Comparison of ENCODE assay signal across 8 mouse cellular contexts in the genomic region with DNA sequence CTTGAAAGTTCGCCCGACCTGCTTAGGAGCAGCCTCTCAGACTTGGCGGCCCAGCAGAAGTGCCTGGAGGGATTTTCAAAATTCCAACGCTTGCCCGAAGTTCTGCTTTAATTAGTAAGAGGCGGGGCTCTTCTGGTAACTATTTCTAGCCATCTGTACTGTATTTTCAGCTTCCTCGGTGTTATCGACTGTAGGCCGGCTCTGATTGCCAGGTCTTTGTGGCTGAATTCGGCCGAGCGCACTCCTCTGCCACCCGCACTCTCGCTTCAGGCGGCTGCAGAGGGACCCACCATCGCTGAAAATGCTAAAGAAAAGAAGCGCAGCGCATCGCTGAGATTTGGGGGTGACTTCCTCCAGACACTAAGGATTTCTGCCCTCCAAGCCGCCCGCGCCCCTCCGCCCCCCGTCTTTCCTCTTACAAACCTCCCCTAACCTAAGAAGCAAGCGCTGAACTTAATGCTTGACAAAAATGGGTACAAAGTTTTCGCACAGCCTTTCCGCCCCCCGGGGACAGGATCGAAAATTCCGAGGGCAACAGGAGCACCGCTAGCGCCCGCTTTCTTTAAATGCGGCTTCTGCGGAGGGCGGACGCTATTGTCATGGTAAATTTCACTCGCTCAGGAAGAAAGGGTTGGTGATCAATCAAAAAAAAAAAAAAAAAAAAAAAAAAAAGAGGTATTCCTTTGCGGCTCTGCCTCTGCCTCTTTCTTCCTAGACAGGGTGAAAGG. TPM values are rescaled to one million over a fixed set of nuclear protein-coding genes. Genes with fewer than 3 reads are reported as not detected.
DNase-seq lines count a peak whose midpoint lies in the region; ATAC-seq and TF ChIP-seq lines count a peak whose summit lies in the region.

No protein-coding gene starts in this region.

- H3K27ac ChIP-seq in forebrain, embryonic 14.5 days (ENCODE audit: low read depth, low read length): peak overlapping the region; percentile 87
- no peak overlapping the region for H3K27ac ChIP-seq in intestine, embryonic 14.5 days (ENCODE audit: low read depth)
- H3K27ac ChIP-seq in liver, postnatal 0 days (ENCODE audit: low read depth): peak overlapping the region; percentile 57; the same call in 1 of the 2 replicates
- H3K27ac ChIP-seq in olfactory bulb, adult 2 months (ENCODE audit: insufficient read depth, low read depth, low read length): no peak overlapping the region

- TF ChIP-seq CTCF in liver, postnatal 0 days (IDR thresholded peaks at IDR 0.05; ENCODE audit: low read depth): no peak
- no peak for TF ChIP-seq CTCF in olfactory bulb, adult 2 months (IDR thresholded peaks at IDR 0.05; ENCODE audit: insufficient read depth, low read depth, low read length)

- no peaks in the 10 kb centered on the region for H3K4me1 ChIP-seq in forebrain, embryonic 14.5 days (ENCODE audit: control insufficient read depth, insufficient read depth, low read length)
- H3K4me1 ChIP-seq in intestine, embryonic 14.5 days (replicated peaks; ENCODE audit: control insufficient read depth, insufficient read depth, low read length): peaks cover 6% of the 10 kb centered on the region; the same call in 1 of the 2 replicates
- H3K4me1 ChIP-seq in liver, postnatal 0 days (ENCODE audit: insufficient read depth): no peaks in the 10 kb centered on the region; the same call in 1 of the 2 replicates
- peaks cover 5% of the 10 kb centered on the region for H3K4me1 ChIP-seq in olfactory bulb, adult 2 months (ENCODE audit: control insufficient read depth, insufficient read depth, low read length)

- no peaks in the 10 kb centered on the region for H3K9me3 ChIP-seq in forebrain, embryonic 14.5 days (replicated peaks; ENCODE audit: control insufficient read depth, low read length)
- no peaks in the 10 kb centered on the region for H3K9me3 ChIP-seq in intestine, embryonic 14.5 days (ENCODE audit: control insufficient read depth, low read length)
- no peaks in the 10 kb centered on the region for H3K9me3 ChIP-seq in liver, postnatal 0 days (ENCODE audit: low read length)

- peak; percentile 15 for DNase-seq in right cerebral cortex, postnatal 4 days
- DNase-seq in right cerebral cortex, postnatal 25 days: no peak
- DNase-seq in forebrain, embryonic 14.5 days (ENCODE audit: low spot score): peak; percentile 87
- DNase-seq in intestine, embryonic 14.5 days (ENCODE audit: low spot score): peak; percentile 77
- DNase-seq in liver, postnatal 0 days: peak; percentile 17
- no peak for DNase-seq in left cerebral cortex, adult 9 months (ENCODE audit: low spot score in 2 of 2)
- DNase-seq in spleen, postnatal 14 days (ENCODE audit: low spot score in 2 of 2): no peak

- peak overlapping the region; percentile 59 for H3K4me3 ChIP-seq in forebrain, embryonic 14.5 days (ENCODE audit: low read depth, low read length)
- peak overlapping the region; percentile 39 for H3K4me3 ChIP-seq in intestine, embryonic 14.5 days (ENCODE audit: low read depth, low read length)
- peak overlapping the region; percentile 52 for H3K4me3 ChIP-seq in liver, postnatal 0 days (ENCODE audit: low read depth, low read length)
- peak overlapping the region; percentile 37 for H3K4me3 ChIP-seq in olfactory bulb, adult 2 months (ENCODE audit: insufficient read depth, low read depth, low read length)

- no peak for TF ChIP-seq EP300 in liver, postnatal 0 days (IDR thresholded peaks at IDR 0.05; ENCODE audit: low read depth)

- under 1% methylated on average over 39 of the region's 39 CpGs for WGBS in forebrain, embryonic 14.5 days
- WGBS in intestine, embryonic 14.5 days: 3% methylated on average over 39 of the region's 39 CpGs
- WGBS in liver, postnatal 0 days (ENCODE audit: insufficient replicate concordance): 4% methylated on average over 39 of the region's 39 CpGs
- 9% methylated on average over 39 of the region's 39 CpGs for WGBS in olfactory bulb, adult 2 months

- peak; percentile 80 for ATAC-seq in forebrain, embryonic 14.5 days
- no peak for ATAC-seq in intestine, embryonic 14.5 days (replicated peaks; ENCODE audit: low FRiP score, low TSS enrichment, low read depth)
- ATAC-seq in liver, postnatal 0 days: no peak

- H3K4me2 ChIP-seq in forebrain, embryonic 14.5 days (ENCODE audit: low read length): peak overlapping the region; percentile 93
- peak overlapping the region; percentile 93 for H3K4me2 ChIP-seq in intestine, embryonic 14.5 days (ENCODE audit: low read length)
- H3K4me2 ChIP-seq in liver, postnatal 0 days (ENCODE audit: low read depth, low read length): peak overlapping the region; percentile 79

- no peaks in the 10 kb centered on the region for H3K36me3 ChIP-seq in forebrain, embryonic 14.5 days (ENCODE audit: control insufficient read depth, insufficient read depth, low read length)
- H3K36me3 ChIP-seq in intestine, embryonic 14.5 days (ENCODE audit: control insufficient read depth, insufficient read depth, low read length): no peaks in the 10 kb centered on the region
- H3K36me3 ChIP-seq in liver, postnatal 0 days (replicated peaks; ENCODE audit: insufficient read depth, low read length): no peaks in the 10 kb centered on the region

- peak overlapping the region; percentile 82 for H3K9ac ChIP-seq in forebrain, embryonic 14.5 days (ENCODE audit: low read length)
- peak overlapping the region; percentile 42 for H3K9ac ChIP-seq in intestine, embryonic 14.5 days (ENCODE audit: low read length)
- peak overlapping the region; percentile 61 for H3K9ac ChIP-seq in liver, postnatal 0 days (replicated peaks)

- no peak for TF ChIP-seq POLR2A in olfactory bulb, adult 2 months (IDR thresholded peaks at IDR 0.05; ENCODE audit: insufficient read depth, low read depth, low read length)

- H3K27me3 ChIP-seq in forebrain, embryonic 14.5 days (replicated peaks; ENCODE audit: control insufficient read depth, insufficient read depth, low read length): no peaks in the 10 kb centered on the region
- 0 out of 2 replicates have a peak, but pooled peaks cover 4% of the 10 kb centered on the region for H3K27me3 ChIP-seq in intestine, embryonic 14.5 days (replicated peaks; ENCODE audit: control insufficient read depth, insufficient read depth, low read length)
- H3K27me3 ChIP-seq in liver, postnatal 0 days (ENCODE audit: insufficient read depth, low read length): peaks cover 22% of the 10 kb centered on the region

RNA-seq across cellular contexts. Expression of a gene that starts 0.5 kb away (rescaled TPM):
- 1.6 and 2.0 TPM in 2 replicates for polyA plus RNA-seq in forebrain, embryonic 14.5 days (2014; fragmentation: Nextera tagmentation; extraction: Ambion mirVana)
- 12.1 and 12.9 TPM in 2 replicates for polyA plus RNA-seq in intestine, embryonic 14.5 days (2014; fragmentation: Nextera tagmentation; extraction: Ambion mirVana)
- polyA plus RNA-seq in liver, postnatal 0 days (2015; fragmentation: Nextera tagmentation; extraction: Ambion mirVana): 0.69 and 0.96 TPM in 2 replicates
- not detected in 2 replicates for polyA plus RNA-seq in olfactory bulb, adult 2 months (2012; ENCODE audit: insufficient read depth, insufficient read length, low replicate concordance, missing spikeins)

RNA-seq across cellular contexts. Expression of a gene that starts 7.7 kb away (rescaled TPM):
- polyA plus RNA-seq in forebrain, embryonic 14.5 days (2014; fragmentation: Nextera tagmentation; extraction: Ambion mirVana): 0.37 and 0.58 TPM in 2 replicates
- 1.3 and 1.8 TPM in 2 replicates for polyA plus RNA-seq in intestine, embryonic 14.5 days (2014; fragmentation: Nextera tagmentation; extraction: Ambion mirVana)
- polyA plus RNA-seq in liver, postnatal 0 days (2015; fragmentation: Nextera tagmentation; extraction: Ambion mirVana): 0.20 and 0.23 TPM in 2 replicates
- polyA plus RNA-seq in olfactory bulb, adult 2 months (2012; ENCODE audit: insufficient read depth, insufficient read length, low replicate concordance, missing spikeins): not detected in 2 replicates

Comparison
In these comparisons a context has a peak if more than half of its experiments do, and no peak if none do; other contexts are left out.
1. DNase-seq: peak in right cerebral cortex, postnatal 4 days (single experiment), forebrain, embryonic 14.5 days (single experiment), intestine, embryonic 14.5 days (single experiment) and liver, postnatal 0 days (single experiment); none in right cerebral cortex, postnatal 25 days (single experiment), left cerebral cortex, adult 9 months (0 of 2) and spleen, postnatal 14 days (0 of 2).
2. H3K27ac ChIP-seq: peak in forebrain, embryonic 14.5 days (single experiment) and liver, postnatal 0 days (single experiment); none in intestine, embryonic 14.5 days (single experiment) and olfactory bulb, adult 2 months (single experiment).
3. Peak in every context shown above with its lines, with median percentiles within 50 percentile points of each other: H3K4me2 ChIP-seq, H3K4me3 ChIP-seq and H3K9ac ChIP-seq.